Mouse (Mus musculus) stomach, embryonic 16.5 days (tissue): Measurements from ENCODE around the gene Pold1. TPM values are rescaled to one million over a fixed set of nuclear protein-coding genes. Genes with fewer than 3 reads are reported as not detected.

Source experiments
- ATAC-seq: fragments of 200-750 bp; cut with Nextera tagmentation; 2 replicates; pipeline ENCODE4 v1.8.0; 2017; ENCODE audit warnings: moderate number of reproducible peaks, moderate TSS enrichment; ENCODE audit not compliant: insufficient read depth, low FRiP score
- H3K27ac ChIP-seq: fragments of 300-500 bp; sonication (generic); 2 replicates; pipeline ENCODE4 v1.5.1; 2014; ENCODE audit warnings: low read length
- H3K27me3 ChIP-seq: fragments of 300-500 bp; sonication (generic); 2 replicates; pipeline ENCODE4 v1.6.1; 2014; ENCODE audit warnings: low read length, control low read depth, mixed read lengths; ENCODE audit not compliant: control insufficient read depth, insufficient read depth
- H3K36me3 ChIP-seq: fragments of 300-500 bp; sonication (generic); 2 replicates; pipeline ENCODE4 v1.6.1; 2014; ENCODE audit warnings: low read length; ENCODE audit not compliant: control insufficient read depth, insufficient read depth
- H3K4me1 ChIP-seq: fragments of 300-500 bp; sonication (generic); 2 replicates; pipeline ENCODE4 v1.6.1; 2014; ENCODE audit warnings: low read length, control low read depth, mixed read lengths; ENCODE audit not compliant: control insufficient read depth, insufficient read depth
- H3K4me2 ChIP-seq: fragments of 300-500 bp; sonication (generic); 2 replicates; pipeline ENCODE4 v1.6.1; 2014; ENCODE audit warnings: low read depth, low read length, mixed read lengths
- H3K4me3 ChIP-seq: fragments of 300-500 bp; sonication (generic); replicated peaks from 2 replicates; pipeline ENCODE4 v1.5.1; 2014; ENCODE audit warnings: mild to moderate bottlenecking, low read length
- H3K9ac ChIP-seq: fragments of 300-500 bp; sonication (generic); 2 replicates; pipeline ENCODE4 v1.6.1; 2014; ENCODE audit warnings: low read length
- H3K9me3 ChIP-seq: fragments of 300-500 bp; sonication (generic); replicated peaks from 2 replicates; pipeline ENCODE4 v1.6.1; 2016; ENCODE audit warnings: low read length, control low read depth; ENCODE audit not compliant: control insufficient read depth
- WGBS: fragments of 180-500 bp; shearing (Covaris S2); extraction: QIAGEN DNeasy Blood & Tissue Kit; methylation state at CpG from one replicate; pipeline ENCODE4 v1.1.7; 2014; 5-methylcytosine and 5-hydroxymethylcytosine counted together
- polyA plus RNA-seq: library from polyadenylated mRNA; unstranded; fragments of >200 nt; fragmentation: Nextera tagmentation; extraction: Ambion mirVana; gene quantifications from 2 replicates; pipeline ENCODE4 v1.2.1, GENCODE M21; 2015

Gene Pold1
- polyA plus RNA-seq, 1 experiment from 2014 or later: 70.3 TPM

- Histone ChIP-seq H3K4me1 (no peaks in the 10 kb centered on the region), H3K4me3 (no peak overlapping the region), H3K27me3 (peaks cover 7% of the 10 kb centered on the region), H3K9ac (no peak overlapping the region), H3K27ac (no peak overlapping the region), H3K36me3 (no peaks in the 10 kb centered on the region), H3K4me2 (no peak overlapping the region), H3K9me3 (0 out of 2 replicates have a peak, but pooled peaks cover under 1% of the 10 kb centered on the region)
- ATAC-seq: no peak
Observed at GRCm38 (mm10) chr7:44507491-44507890, 41.2 kb downstream of the Pold1 start.

GRCm38 (mm10) chr7:44501563-44502115 is 47.0 kb downstream of the Pold1 start:
- no peak for ATAC-seq
- H3K4me1 ChIP-seq: peaks cover 3% of the 10 kb centered on the region; the same call in 1 of the 2 replicates
- H3K27ac ChIP-seq: no peak overlapping the region
- no peaks in the 10 kb centered on the region for H3K27me3 ChIP-seq
- no peak overlapping the region for H3K9ac ChIP-seq
- H3K9me3 ChIP-seq: no peaks in the 10 kb centered on the region
- H3K4me3 ChIP-seq: no peak overlapping the region
- no peaks in the 10 kb centered on the region for H3K36me3 ChIP-seq
- 41% methylated on average over 5 of the region's 5 CpGs for WGBS
- no peak overlapping the region for H3K4me2 ChIP-seq

- H3K4me3 ChIP-seq: no peak overlapping the region
- H3K36me3 ChIP-seq: no peaks in the 10 kb centered on the region
- H3K9ac ChIP-seq: no peak overlapping the region
- H3K4me2 ChIP-seq: no peak overlapping the region
- no peaks in the 10 kb centered on the region for H3K27me3 ChIP-seq
- ATAC-seq: no peak
- 56% methylated on average over 20 of the region's 20 CpGs for WGBS
- H3K27ac ChIP-seq: no peak overlapping the region
- H3K9me3 ChIP-seq: no peaks in the 10 kb centered on the region
- peaks cover 11% of the 10 kb centered on the region for H3K4me1 ChIP-seq
Observed at GRCm38 (mm10) chr7:44500046-44500445, 48.6 kb downstream of the Pold1 start.

GRCm38 (mm10) chr7:44498922-44499321 is 49.7 kb downstream of the Pold1 start:
- no peak for ATAC-seq
- no peaks in the 10 kb centered on the region for H3K36me3 ChIP-seq
- no peak overlapping the region for H3K4me3 ChIP-seq
- 72% methylated on average over 1 of the region's 1 CpGs for WGBS
- H3K4me1 ChIP-seq: peaks cover 15% of the 10 kb centered on the region
- no peak overlapping the region for H3K27ac ChIP-seq
- no peak overlapping the region for H3K4me2 ChIP-seq
- H3K9ac ChIP-seq: no peak overlapping the region
- H3K9me3 ChIP-seq: no peaks in the 10 kb centered on the region
- no peaks in the 10 kb centered on the region for H3K27me3 ChIP-seq

- Histone ChIP-seq H3K36me3 (peaks cover under 1% of the 10 kb centered on the region; the same call in 1 of the 2 replicates), H3K4me3 (peak overlapping the region; percentile 79; the same call in 1 of the 2 replicates), H3K9ac (no peak overlapping the region), H3K4me1 (peaks cover 15% of the 10 kb centered on the region), H3K27ac (no peak overlapping the region), H3K4me2 (peak overlapping the region; percentile 98), H3K9me3 (no peaks in the 10 kb centered on the region), H3K27me3 (no peaks in the 10 kb centered on the region)
- no peak for ATAC-seq
- WGBS: 76% methylated on average over 10 of the region's 10 CpGs
Observed at GRCm38 (mm10) chr7:44497361-44498055, 51.1 kb downstream of the Pold1 start.

- ATAC-seq: no peak
- WGBS: 0% methylated on average over 25 of the region's 26 CpGs
- peaks cover 15% of the 10 kb centered on the region for H3K4me1 ChIP-seq
Observed at GRCm38 (mm10) chr7:44496771-44497109, 51.9 kb downstream of the Pold1 start.

GRCm38 (mm10) chr7:44495992-44496770 is 52.5 kb downstream of the Pold1 start, which contains the start of the genes Emc10 and Fam71e1:
Emc10 (minus strand) TSS chr7:44496529.
Fam71e1 (plus strand) TSS chr7:44496581.
- under 1% methylated on average over 58 of the region's 58 CpGs for WGBS

More at GRCm38 (mm10) chr7:44496771-44497109, 51.9 kb downstream of the Pold1 start:
- Histone ChIP-seq H3K27ac (peak overlapping the region; percentile 95), H3K36me3 (peaks cover 8% of the 10 kb centered on the region; the same call in 1 of the 2 replicates), H3K4me3 (peak overlapping the region; percentile 79), H3K27me3 (no peaks in the 10 kb centered on the region), H3K4me2 (peak overlapping the region; percentile 98), H3K9ac (peak overlapping the region; percentile 91), H3K9me3 (no peaks in the 10 kb centered on the region)

GRCm38 (mm10) chr7:44495086-44495485 is 53.6 kb downstream of the Pold1 start:
- Histone ChIP-seq H3K9ac (peak overlapping the region; percentile 91; the same call in 1 of the 2 replicates), H3K4me3 (peak overlapping the region; percentile 79), H3K27me3 (no peaks in the 10 kb centered on the region), H3K27ac (no peak overlapping the region), H3K4me2 (peak overlapping the region; percentile 98), H3K36me3 (peaks cover 10% of the 10 kb centered on the region; the same call in 1 of the 2 replicates), H3K4me1 (peaks cover 15% of the 10 kb centered on the region), H3K9me3 (no peaks in the 10 kb centered on the region)
- WGBS: 76% methylated on average over 7 of the region's 7 CpGs
- no peak for ATAC-seq

More at GRCm38 (mm10) chr7:44495992-44496770, 52.5 kb downstream of the Pold1 start, which contains the start of the genes Emc10 and Fam71e1:
- peak; percentile 98 for ATAC-seq
- peak within 1 kb of the TSS; percentile 79 for H3K4me3 ChIP-seq
- H3K4me1 ChIP-seq: peaks cover 15% of the 10 kb centered on the region
- H3K9me3 ChIP-seq: no peaks in the 10 kb centered on the region
- H3K9ac ChIP-seq: peak within 1 kb of the TSS; percentile 91
- H3K4me2 ChIP-seq: peak within 1 kb of the TSS; percentile 98
- peaks cover 10% of the 10 kb centered on the region; the same call in 1 of the 2 replicates for H3K36me3 ChIP-seq
- no peaks in the 10 kb centered on the region for H3K27me3 ChIP-seq
- H3K27ac ChIP-seq: peak within 1 kb of the TSS; percentile 95
